Mouse (Mus musculus) layer of hippocampus, postnatal 25 days (tissue): ENCODE data around the gene Fus. TPM values are rescaled to one million over a fixed set of nuclear protein-coding genes. Genes with fewer than 3 reads are reported as not detected.
A peak's percentile ranks its signal among the peaks of the same experiment; 100 is the strongest.
"Not testable (repeated sequence)": the region's sequence is repeated elsewhere in the genome, so short reads cannot be mapped to it uniquely, and the experiment has no call there.

Experiments used
- DNase-seq, 2 experiments: peaks; one replicate each; pipeline ENCODE4 v3.0.0; 2022; ENCODE audit warnings: mixed read lengths in 2 of 2, low spot score in 1 of 2; ENCODE audit errors: extremely low spot score in 1 of 2
- total RNA-seq, 2 experiments: library from RNA; stranded (reverse); gene quantifications; 2 replicates each; pipeline ENCODE4 v1.2.3; 2021

Fus gene
- total RNA-seq, 2 experiments from 2014 or later: 270 to 376 TPM

- no peak for DNase-seq
Observed at GRCm38 (mm10) chr7:127936216-127936884, 30.9 kb upstream of the Fus start.

- DNase-seq: not testable (repeated sequence)
Observed at GRCm38 (mm10) chr7:127942097-127942496, 25.2 kb upstream of the Fus start.

GRCm38 (mm10) chr7:127944614-127945013, 22.6 kb upstream of the Fus start:
- DNase-seq: no peak

GRCm38 (mm10) chr7:127946470-127947023, 20.7 kb upstream of the Fus start, which contains the start of gene Prss36:
Gene Prss36, minus strand, starts transcription at chr7:127946725.
- DNase-seq: no peak

GRCm38 (mm10) chr7:127952864-127953581, 14.2 kb upstream of the Fus start:
- no peak for DNase-seq

- no peak for DNase-seq
Observed at GRCm38 (mm10) chr7:127959364-127959763, 7.9 kb upstream of the Fus start.

- no peak for DNase-seq
Observed at GRCm38 (mm10) chr7:127966371-127966918, 812 bp upstream of the Fus start.

- DNase-seq: peak; percentile 52 to 59
Observed at GRCm38 (mm10) chr7:127967922-127968828, 918 bp downstream of the Fus start.

- DNase-seq: no peak
Observed at GRCm38 (mm10) chr7:127974413-127974930, 7.2 kb downstream of the Fus start.

- no peak for DNase-seq
Observed at GRCm38 (mm10) chr7:127978856-127979255, 11.6 kb downstream of the Fus start.

- no peak for DNase-seq
Observed at GRCm38 (mm10) chr7:127980606-127981005, 13.3 kb downstream of the Fus start.

GRCm38 (mm10) chr7:127988904-127989303, 21.6 kb downstream of the Fus start:
- DNase-seq: no peak

- peak; percentile 48 to 81 for DNase-seq
Observed at GRCm38 (mm10) chr7:127991643-127992487, 24.6 kb downstream of the Fus start.

GRCm38 (mm10) chr7:127992488-127993340, 25.5 kb downstream of the Fus start:
- DNase-seq: no peak

GRCm38 (mm10) chr7:127993341-127993977, 26.2 kb downstream of the Fus start, which contains the start of gene Pycard:
Gene Pycard, minus strand, starts transcription at chr7:127993867.
- no peak for DNase-seq

- no peak for DNase-seq
Observed at GRCm38 (mm10) chr7:127999436-127999835, 32.2 kb downstream of the Fus start.

GRCm38 (mm10) chr7:128000068-128000950, 33.1 kb downstream of the Fus start:
- DNase-seq: no peak
